Mouse (Mus musculus): ENCODE measurements around the gene Ehmt1. TPM values are rescaled to one million over a fixed set of nuclear protein-coding genes. Genes with fewer than 3 reads are reported as not detected.

Ehmt1 gene
- 43.8 TPM for polyA plus RNA-seq (2017; shearing (Covaris generic))

DNA sequence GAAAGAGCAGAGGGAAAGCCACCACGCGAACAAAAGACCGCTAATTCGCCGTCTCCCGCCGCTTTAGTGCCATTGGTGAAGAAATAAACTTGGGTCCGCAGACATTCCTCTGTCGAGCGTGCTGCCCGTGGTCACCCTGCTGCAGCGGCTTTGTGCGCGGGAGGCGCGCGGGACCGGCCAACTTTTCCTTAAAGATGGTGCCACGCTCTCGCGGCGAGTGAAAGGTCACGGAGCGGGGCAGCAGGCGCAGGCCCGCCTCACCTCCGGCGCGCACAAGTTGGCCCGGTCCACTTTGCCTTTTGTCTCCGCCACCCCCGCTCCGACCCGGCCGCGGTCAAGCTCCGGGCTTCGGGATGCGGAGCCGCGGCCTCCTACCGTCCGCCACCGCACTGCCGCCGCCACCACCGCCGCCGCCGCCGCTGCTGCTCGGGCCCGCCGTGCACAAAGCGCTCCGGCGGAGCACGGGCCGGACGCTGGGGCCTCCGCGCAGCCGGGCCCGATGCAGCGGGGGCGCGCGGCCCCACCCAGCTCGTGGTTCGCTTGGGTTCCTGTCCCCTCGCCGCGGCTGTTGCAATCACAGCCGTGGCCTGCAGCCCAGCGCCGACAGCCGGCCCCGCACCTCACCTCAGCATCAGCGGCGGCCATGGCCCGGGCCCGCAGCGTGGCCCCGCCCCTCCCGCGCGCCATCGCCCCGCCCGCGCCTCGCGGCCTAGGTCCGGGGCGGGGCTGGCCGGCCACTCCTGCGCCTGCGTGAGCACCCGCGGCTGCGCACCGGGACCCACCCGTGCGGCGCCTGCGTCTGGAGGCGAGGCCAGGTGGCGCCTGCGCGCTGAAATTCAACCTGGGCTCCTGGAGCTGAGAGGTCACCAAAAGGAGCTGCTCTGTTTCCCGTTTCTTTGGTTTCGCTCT lies at the start of gene Ehmt1:
TSS of gene Ehmt1 (minus strand) at position 685 of the 909 bp plus-strand sequence.

DNA sequence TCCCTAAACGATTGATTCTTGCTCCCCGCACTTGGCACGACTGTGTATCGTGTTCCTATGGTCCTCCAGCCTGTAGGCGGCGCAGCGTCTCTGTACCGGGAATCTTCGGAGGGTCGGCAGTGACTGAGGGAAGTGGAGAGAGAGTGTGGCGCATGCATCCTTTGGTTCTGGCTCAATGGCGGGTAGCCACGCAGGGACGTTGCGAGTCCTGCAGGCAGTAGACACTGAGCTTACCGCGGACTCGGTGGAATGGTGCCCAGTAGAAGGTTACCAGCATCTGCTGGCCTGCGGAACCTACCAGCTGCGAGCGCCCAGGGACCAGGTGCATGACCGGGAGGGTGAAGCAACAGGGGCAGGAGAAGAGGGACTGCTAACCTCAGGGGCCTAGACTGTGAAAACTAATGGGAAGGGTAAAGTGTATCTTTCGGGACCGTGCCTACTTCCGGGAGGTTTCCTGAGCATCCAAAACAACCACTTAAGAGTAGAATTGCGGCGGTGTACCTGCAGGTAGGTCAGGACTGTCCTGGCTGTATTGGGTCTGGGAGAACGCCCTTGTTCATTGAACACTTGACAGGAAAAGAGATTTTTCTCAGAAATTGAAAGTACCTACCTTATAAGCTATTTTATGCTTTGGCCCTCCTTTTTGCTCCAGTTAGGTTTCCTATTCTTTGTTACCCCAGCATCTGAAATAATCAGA lies 43.0 kb upstream of the Ehmt1 start, which contains the start of gene Dph7:
TSS of gene Dph7 (plus strand) at position 97 of the 697 bp plus-strand sequence.

DNA sequence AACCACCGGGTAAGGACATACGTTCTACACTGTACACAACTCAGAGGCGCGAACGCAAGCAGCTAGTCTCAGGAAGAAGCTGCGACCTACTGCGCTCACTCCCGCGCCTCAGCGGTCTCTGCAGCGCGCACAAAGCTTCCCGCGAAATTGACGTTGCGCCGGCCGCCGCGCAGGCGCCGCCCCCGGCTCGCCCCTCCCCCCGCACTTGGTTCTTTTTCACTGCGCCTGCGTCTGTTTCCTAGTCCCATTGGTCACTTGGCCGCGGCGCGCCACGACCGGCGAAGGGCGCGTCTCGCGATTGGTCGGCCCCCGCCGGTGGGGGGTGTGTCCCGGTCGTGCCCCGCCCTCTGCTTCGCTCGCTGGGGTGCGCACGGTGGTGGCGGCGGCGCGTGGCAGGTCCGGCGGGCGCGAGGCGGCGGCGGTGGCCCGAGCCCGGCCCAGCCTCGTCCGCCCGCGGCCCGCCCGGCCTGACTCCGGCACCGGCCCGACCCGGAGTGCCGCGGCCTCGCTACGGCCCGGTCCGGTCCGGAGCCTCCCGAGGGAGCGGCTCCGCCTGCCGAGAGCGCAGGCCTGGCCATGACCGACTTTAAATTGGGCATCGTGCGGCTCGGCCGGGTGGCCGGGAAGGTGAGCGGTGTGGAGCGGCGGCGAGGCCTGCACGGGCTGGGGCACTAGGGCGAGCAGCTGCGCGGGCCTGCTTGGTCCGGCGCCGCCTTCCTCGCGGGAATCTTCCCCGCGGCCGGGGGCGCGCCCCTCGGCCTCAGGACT lies 30.2 kb upstream of the Ehmt1 start, which contains the start of gene Zmynd19:
TSS of gene Zmynd19 (plus strand) at position 372 of the 768 bp plus-strand sequence.

DNA sequence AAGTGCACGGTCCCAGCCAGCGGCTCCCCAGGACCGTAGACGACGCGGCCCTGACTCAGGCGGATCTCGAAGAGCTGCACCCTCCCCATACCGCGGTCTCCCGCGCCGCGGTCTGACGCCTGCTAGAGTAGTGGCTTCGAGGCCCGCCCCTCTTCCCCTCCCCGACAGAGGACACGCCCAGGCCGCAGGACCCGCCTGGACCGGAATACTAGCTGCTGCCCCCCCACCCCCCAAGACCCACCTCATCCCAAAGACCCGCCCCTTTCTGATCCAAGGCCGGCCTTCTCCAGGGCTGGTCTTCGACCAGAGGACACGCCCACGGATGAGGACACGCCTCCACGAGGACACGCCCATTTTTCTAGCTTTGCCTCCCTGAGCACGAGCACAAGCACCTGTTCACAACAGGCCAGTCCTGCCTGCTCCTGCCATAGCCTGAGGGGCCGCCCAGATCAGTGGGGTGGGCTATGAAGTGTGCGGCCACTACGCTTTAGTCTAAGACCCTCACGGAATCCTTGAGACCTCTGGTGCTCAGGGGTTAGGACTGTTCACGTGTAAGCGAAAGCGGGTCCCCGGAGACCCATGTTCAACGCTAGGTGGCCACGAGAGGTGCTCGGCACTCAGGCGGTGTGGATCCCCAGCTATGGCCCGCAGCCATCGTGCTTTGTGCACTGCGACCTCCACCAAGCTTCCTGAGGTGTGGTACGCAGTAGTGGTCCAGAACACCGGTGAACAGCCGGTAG lies 15.8 kb upstream of the Ehmt1 start, which contains the start of gene Arrdc1:
TSS of gene Arrdc1 (minus strand) at position 196 of the 740 bp plus-strand sequence.

DNA sequence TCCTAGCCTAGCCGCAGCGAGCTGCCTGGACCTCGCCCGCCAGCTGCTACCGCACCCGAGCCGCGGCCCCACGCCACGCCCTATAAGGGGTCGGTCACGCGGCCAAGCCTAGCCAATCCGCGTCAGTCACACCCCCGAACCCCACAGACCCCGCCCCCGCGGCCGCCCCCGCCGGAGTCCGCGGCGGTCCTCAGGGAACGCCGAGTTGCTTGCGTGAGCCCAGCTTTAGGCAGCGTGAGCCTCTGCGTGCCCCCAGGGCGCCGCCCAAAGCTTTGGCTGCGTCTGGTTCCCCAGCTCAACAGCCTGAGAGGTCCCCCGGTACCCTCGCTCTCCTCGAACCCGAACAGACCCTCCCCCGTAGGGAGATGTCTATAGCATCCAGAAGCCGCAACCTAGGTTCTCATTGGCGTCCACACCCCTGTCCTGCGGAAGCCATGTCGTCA lies 156.3 kb downstream of the Ehmt1 start, which contains the start of gene Cacna1b:
TSS of gene Cacna1b (minus strand) at position 38 of the 443 bp plus-strand sequence.

Other genes with a start within 250 kb of the Ehmt1 start
- 0.02 TPM for gene Cacna1b, start 156.5 kb downstream of the Ehmt1 start, polyA plus RNA-seq (2017; shearing (Covaris generic))
- 256 TPM for gene Arrdc1, start 15.6 kb upstream of the Ehmt1 start, polyA plus RNA-seq (2017; shearing (Covaris generic))
- 20.8 TPM for gene Zmynd19, start 30.2 kb upstream of the Ehmt1 start, polyA plus RNA-seq (2017; shearing (Covaris generic))
- 33.5 TPM for gene Dph7, start 42.8 kb upstream of the Ehmt1 start, polyA plus RNA-seq (2017; shearing (Covaris generic))
- 90.2 TPM for gene Mrpl41, start 55.5 kb upstream of the Ehmt1 start, polyA plus RNA-seq (2017; shearing (Covaris generic))
- 80.4 TPM for gene Pnpla7, start 56.4 kb upstream of the Ehmt1 start, polyA plus RNA-seq (2017; shearing (Covaris generic))
- 53.2 TPM for gene Nsmf, start 134.7 kb upstream of the Ehmt1 start, polyA plus RNA-seq (2017; shearing (Covaris generic))
- 0.37 TPM for gene Entpd8, start 160.7 kb upstream of the Ehmt1 start, polyA plus RNA-seq (2017; shearing (Covaris generic))
- 8.3 TPM for gene Noxa1, start 175.5 kb upstream of the Ehmt1 start, polyA plus RNA-seq (2017; shearing (Covaris generic))

All from CD4-positive, CD25-positive, alpha-beta regulatory T cell (primary cell).